Mouse (Mus musculus): ENCODE data around the gene 1110051M20Rik.

DNA sequence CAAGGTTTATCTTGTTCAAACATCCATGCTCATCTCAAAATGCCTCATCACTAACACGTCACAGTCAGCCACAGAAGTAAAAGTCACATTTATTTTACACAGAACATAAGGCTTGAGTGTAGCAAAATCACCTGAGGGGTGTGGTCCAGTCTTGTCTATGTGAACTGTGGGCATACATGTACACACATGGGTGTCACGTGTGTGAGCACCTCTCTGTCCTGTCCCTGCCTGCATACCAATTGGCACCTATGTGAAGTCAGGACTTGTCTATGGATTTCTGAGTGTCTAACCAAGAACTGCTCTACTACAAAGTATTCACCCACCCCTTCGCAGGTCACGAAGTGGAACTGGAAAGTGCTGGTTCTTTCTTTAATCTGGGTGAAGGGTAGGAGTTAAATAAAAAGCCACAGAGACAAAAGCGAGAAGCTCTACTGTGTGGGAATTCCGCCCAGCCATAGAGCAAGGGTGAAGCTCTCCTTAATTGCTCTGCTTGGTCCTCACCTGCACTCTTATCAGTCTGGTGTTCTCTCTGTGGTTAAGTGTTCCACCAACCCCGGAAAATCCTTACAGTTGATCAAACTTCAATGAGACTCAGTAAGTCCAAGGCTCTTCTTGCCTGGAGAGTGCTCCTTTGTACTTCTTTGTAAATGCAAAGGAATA, 20.3 kb downstream of the 1110051M20Rik start:
- TF ChIP-seq CTCF (IDR thresholded peaks at IDR 0.05): no peak
- no peak for TF ChIP-seq POLR2A (IDR thresholded peaks at IDR 0.05; ENCODE audit: insufficient read depth, low read depth, low read length)

Measured in heart, adult 2 months (tissue).